Mouse (Mus musculus): Measurements from ENCODE around the gene Mpp3. TPM values are rescaled to one million over a fixed set of nuclear protein-coding genes. Genes with fewer than 3 reads are reported as not detected.

Mpp3 gene
- polyA plus RNA-seq, 1 experiment: 2.4 TPM

- no peak for DNase-seq
- H3K4me1 ChIP-seq (ENCODE audit: control insufficient read depth, insufficient read depth, low read length): no peaks in the 10 kb centered on the region
- WGBS: 35% methylated on average over 5 of the region's 5 CpGs
- peak within 1 kb of the TSS; percentile 53 for H3K4me3 ChIP-seq (replicated peaks; ENCODE audit: extremely low read depth, low read depth, low read length)
- TF ChIP-seq POLR2A (IDR thresholded peaks at IDR 0.05; ENCODE audit: borderline replicate concordance, extremely low read depth, low read depth, low read length) (peak; percentile 20; the same call in 1 of the 2 replicates), CTCF (IDR thresholded peaks at IDR 0.05; ENCODE audit: insufficient read depth, low read length) (no peak)
Measured at GRCm38 (mm10) chr11:102041350-102041949, 13.2 kb upstream of the Mpp3 start, which contains the start of gene Cd300lg. Gene Cd300lg (plus strand): TSS chr11:102041509.

- TF ChIP-seq CTCF (IDR thresholded peaks at IDR 0.05; ENCODE audit: insufficient read depth, low read length): peak; percentile 16; the same call in 1 of the 2 replicates
- no peak for TF ChIP-seq POLR2A (IDR thresholded peaks at IDR 0.05; ENCODE audit: borderline replicate concordance, extremely low read depth, low read depth, low read length)
- H3K4me1 ChIP-seq (ENCODE audit: control insufficient read depth, insufficient read depth, low read length): no peaks in the 10 kb centered on the region
- H3K4me3 ChIP-seq (replicated peaks; ENCODE audit: extremely low read depth, low read depth, low read length): no peak overlapping the region
- WGBS: 73% methylated on average over 4 of the region's 4 CpGs
- DNase-seq: no peak
Measured at GRCm38 (mm10) chr11:102040646-102041045, 12.4 kb upstream of the Mpp3 start.

GRCm38 (mm10) chr11:102040138-102040524, 11.9 kb upstream of the Mpp3 start:
- DNase-seq: peak; percentile 87
- no peak overlapping the region for H3K4me3 ChIP-seq (replicated peaks; ENCODE audit: extremely low read depth, low read depth, low read length)
- TF ChIP-seq POLR2A (IDR thresholded peaks at IDR 0.05; ENCODE audit: borderline replicate concordance, extremely low read depth, low read depth, low read length): no peak
- TF ChIP-seq CTCF (IDR thresholded peaks at IDR 0.05; ENCODE audit: insufficient read depth, low read length): peak; percentile 85
- H3K4me1 ChIP-seq (ENCODE audit: control insufficient read depth, insufficient read depth, low read length): no peaks in the 10 kb centered on the region
- WGBS: 0% methylated on average over 9 of the region's 9 CpGs

DNA sequence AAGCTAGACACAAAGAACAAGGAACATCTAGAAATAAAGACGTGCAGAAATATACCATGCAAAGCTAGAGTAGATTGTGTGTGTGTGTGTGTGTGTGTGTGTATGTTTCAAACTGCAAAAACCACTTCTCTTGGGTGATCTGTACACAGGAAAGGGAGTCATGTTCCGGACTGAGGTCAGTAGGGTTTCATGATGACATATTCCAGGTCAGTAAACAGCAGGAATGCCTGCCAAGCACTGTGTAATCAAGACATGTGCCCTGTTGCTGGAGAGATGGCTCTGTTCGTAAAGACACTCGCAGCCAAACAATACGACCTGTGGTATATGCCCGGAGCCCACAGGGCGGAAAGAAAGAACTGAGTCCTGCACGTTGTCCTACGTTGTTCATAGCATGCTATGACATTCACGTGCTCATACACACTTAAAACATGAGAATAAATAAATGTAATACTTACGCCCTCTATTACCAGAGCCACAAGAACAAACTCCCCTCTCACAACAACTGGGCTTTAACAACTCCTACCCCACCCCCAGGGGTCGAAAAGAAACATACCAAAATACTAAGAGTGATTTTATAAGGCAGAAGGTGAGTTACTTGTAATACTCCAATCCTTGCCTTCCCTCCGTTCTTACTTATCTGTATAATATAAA, 11.4 kb upstream of the Mpp3 start:
- Histone ChIP-seq H3K4me1 (ENCODE audit: control insufficient read depth, insufficient read depth, low read length) (no peaks in the 10 kb centered on the region), H3K4me3 (replicated peaks; ENCODE audit: extremely low read depth, low read depth, low read length) (no peak overlapping the region)
- 37% methylated on average over 13 of the region's 13 CpGs for WGBS
- no peak for DNase-seq
- TF ChIP-seq POLR2A (IDR thresholded peaks at IDR 0.05; ENCODE audit: borderline replicate concordance, extremely low read depth, low read depth, low read length) (no peak), CTCF (IDR thresholded peaks at IDR 0.05; ENCODE audit: insufficient read depth, low read length) (no peak)

DNA sequence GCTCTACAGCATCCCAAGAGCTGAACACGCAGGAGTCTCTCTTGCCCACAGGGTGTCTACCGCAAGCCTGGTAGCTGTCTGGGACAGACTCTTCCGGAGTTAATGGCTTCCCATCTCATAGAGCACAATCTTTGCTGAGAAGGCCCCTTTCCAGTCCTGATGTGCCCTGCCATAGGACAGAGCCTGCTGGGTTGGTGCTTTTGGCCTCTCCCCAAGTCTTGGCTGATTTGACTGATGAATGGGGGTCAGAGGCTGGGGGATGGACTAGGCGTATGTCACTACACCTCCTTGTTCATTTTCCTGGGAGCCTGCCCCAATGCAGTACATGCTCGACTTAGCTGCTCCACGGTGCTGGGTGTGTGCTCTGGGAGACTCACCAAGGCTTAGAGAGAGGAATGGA, 9.5 kb upstream of the Mpp3 start:
- no peak overlapping the region for H3K4me3 ChIP-seq (replicated peaks; ENCODE audit: extremely low read depth, low read depth, low read length)
- TF ChIP-seq CTCF (IDR thresholded peaks at IDR 0.05; ENCODE audit: insufficient read depth, low read length) (no peak), POLR2A (IDR thresholded peaks at IDR 0.05; ENCODE audit: borderline replicate concordance, extremely low read depth, low read depth, low read length) (no peak)
- no peak for DNase-seq
- WGBS: 78% methylated on average over 6 of the region's 6 CpGs
- H3K4me1 ChIP-seq (ENCODE audit: control insufficient read depth, insufficient read depth, low read length): no peaks in the 10 kb centered on the region

- TF ChIP-seq CTCF (IDR thresholded peaks at IDR 0.05; ENCODE audit: insufficient read depth, low read length) (no peak), POLR2A (IDR thresholded peaks at IDR 0.05; ENCODE audit: borderline replicate concordance, extremely low read depth, low read depth, low read length) (no peak)
- Histone ChIP-seq H3K4me1 (ENCODE audit: control insufficient read depth, insufficient read depth, low read length) (no peaks in the 10 kb centered on the region), H3K4me3 (replicated peaks; ENCODE audit: extremely low read depth, low read depth, low read length) (no peak overlapping the region)
- 83% methylated on average over 7 of the region's 7 CpGs for WGBS
- no peak for DNase-seq
Measured at GRCm38 (mm10) chr11:102036336-102036735, 8.1 kb upstream of the Mpp3 start.

- WGBS: 73% methylated on average over 5 of the region's 5 CpGs
- DNase-seq: no peak
Measured at GRCm38 (mm10) chr11:102035456-102035960, 7.2 kb upstream of the Mpp3 start.

GRCm38 (mm10) chr11:102034887-102035286, 6.6 kb upstream of the Mpp3 start:
- no peak for DNase-seq
- WGBS: 72% methylated on average over 8 of the region's 8 CpGs
- no peaks in the 10 kb centered on the region for H3K4me1 ChIP-seq (ENCODE audit: control insufficient read depth, insufficient read depth, low read length)
- TF ChIP-seq POLR2A (IDR thresholded peaks at IDR 0.05; ENCODE audit: borderline replicate concordance, extremely low read depth, low read depth, low read length) (no peak), CTCF (IDR thresholded peaks at IDR 0.05; ENCODE audit: insufficient read depth, low read length) (no peak)
- no peak overlapping the region for H3K4me3 ChIP-seq (replicated peaks; ENCODE audit: extremely low read depth, low read depth, low read length)

More at GRCm38 (mm10) chr11:102035456-102035960, 7.2 kb upstream of the Mpp3 start:
- TF ChIP-seq POLR2A (IDR thresholded peaks at IDR 0.05; ENCODE audit: borderline replicate concordance, extremely low read depth, low read depth, low read length): no peak
- TF ChIP-seq CTCF (IDR thresholded peaks at IDR 0.05; ENCODE audit: insufficient read depth, low read length): no peak
- no peaks in the 10 kb centered on the region for H3K4me1 ChIP-seq (ENCODE audit: control insufficient read depth, insufficient read depth, low read length)
- H3K4me3 ChIP-seq (replicated peaks; ENCODE audit: extremely low read depth, low read depth, low read length): no peak overlapping the region

DNA sequence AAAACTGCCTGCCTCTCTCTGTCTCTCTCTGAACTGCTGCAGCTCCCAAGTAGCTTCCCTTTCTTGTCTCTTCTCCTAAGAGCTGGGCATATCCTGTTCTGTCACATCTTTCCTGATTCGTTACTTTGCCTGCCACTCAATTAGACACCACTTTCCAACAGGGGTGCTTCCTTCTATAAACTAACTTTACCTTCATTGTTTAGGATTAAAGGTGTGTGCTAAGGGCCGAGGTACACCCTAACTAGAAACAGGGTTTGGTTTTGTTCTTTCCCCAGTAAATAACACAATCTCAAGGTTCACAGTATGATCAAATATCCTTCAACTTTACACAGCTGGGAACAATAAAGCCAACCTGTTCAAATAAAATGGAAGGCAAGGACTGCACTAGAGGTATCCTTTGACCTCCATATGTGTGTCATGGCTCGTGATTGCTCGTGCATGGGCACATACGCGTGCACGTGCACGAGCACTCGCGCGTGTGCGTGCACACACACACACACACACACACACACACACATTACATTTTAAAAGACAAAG, 4.9 kb upstream of the Mpp3 start:
- Histone ChIP-seq H3K4me3 (replicated peaks; ENCODE audit: extremely low read depth, low read depth, low read length) (no peak overlapping the region), H3K4me1 (ENCODE audit: control insufficient read depth, insufficient read depth, low read length) (no peaks in the 10 kb centered on the region)
- 89% methylated on average over 12 of the region's 12 CpGs for WGBS
- no peak for TF ChIP-seq POLR2A (IDR thresholded peaks at IDR 0.05; ENCODE audit: borderline replicate concordance, extremely low read depth, low read depth, low read length)
- TF ChIP-seq CTCF (IDR thresholded peaks at IDR 0.05; ENCODE audit: insufficient read depth, low read length): no peak
- no peak for DNase-seq
